17 mouse cellular contexts compared by ENCODE assay signal in the genomic region with DNA sequence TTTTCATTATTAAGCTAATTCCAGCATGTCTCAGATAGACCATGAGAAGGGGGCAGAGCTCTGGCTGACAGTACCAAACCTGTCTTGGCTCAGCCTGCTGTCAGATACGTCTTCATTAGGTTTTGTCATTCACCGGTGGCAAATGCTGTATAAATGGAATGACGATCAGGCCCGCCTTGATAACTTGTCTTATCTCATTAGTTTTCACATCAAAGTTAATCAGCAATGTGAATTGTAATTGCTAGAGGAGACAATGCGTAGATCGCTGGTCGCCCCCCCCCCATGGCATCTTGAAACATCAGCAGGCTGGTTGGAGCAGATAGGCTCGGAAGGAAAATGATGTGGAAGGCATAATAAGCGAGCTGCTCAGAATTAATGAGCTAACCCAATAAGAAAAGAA.
A peak's percentile ranks its signal among the peaks of the same experiment; 100 is the strongest.
DNase-seq lines count a peak whose midpoint lies in the region; ATAC-seq lines count a peak whose summit lies in the region.
"Had no signal": no experiment of that assay in that cellular context is flagged by ENCODE, and none has a peak within 500 bp of the region (broad histone marks: within the 10 kb centered on the region; RNA-seq: fewer than 3 reads in every experiment).

No protein-coding gene starts in this region.

- no peak overlapping the region for H3K9ac ChIP-seq in hindbrain, embryonic 13.5 days
- no peak overlapping the region for H3K9ac ChIP-seq in midbrain, embryonic 13.5 days (replicated peaks)
- no peak overlapping the region for H3K9ac ChIP-seq in kidney, embryonic 16.5 days (replicated peaks; ENCODE audit: low read length)
- H3K9ac ChIP-seq: embryonic facial prominence, embryonic 13.5 days; heart, embryonic 15.5 days; liver, embryonic 15.5 days had no signal

- peaks cover 10% of the 10 kb centered on the region; the same call in 1 of the 2 replicates for H3K27me3 ChIP-seq in hindbrain, embryonic 13.5 days
- peaks cover 43% of the 10 kb centered on the region for H3K27me3 ChIP-seq in midbrain, embryonic 13.5 days
- H3K27me3 ChIP-seq in kidney, embryonic 16.5 days (ENCODE audit: insufficient read depth, low read length), result no peaks in the 10 kb centered on the region
- 0 out of 2 replicates have a peak, but pooled peaks cover 15% of the 10 kb centered on the region for H3K27me3 ChIP-seq in embryonic facial prominence, embryonic 10.5 days (replicated peaks; ENCODE audit: low read depth, poor library complexity, severe bottlenecking)
- H3K27me3 ChIP-seq: heart, embryonic 15.5 days; liver, embryonic 15.5 days had no signal

- peak; percentile 34 for DNase-seq in embryo, embryonic 10 days (ENCODE audit: low spot score)
- no peak for DNase-seq in embryo, embryonic 9.5 days (ENCODE audit: extremely low spot score)
- DNase-seq in retina, embryonic 14.5 days (ENCODE audit: low spot score), result peak; percentile 66
- no peak for DNase-seq in embryonic facial prominence, embryonic 10.5 days (ENCODE audit: low spot score)
- no peak for DNase-seq in cerebellum, adult 11-12 months
- DNase-seq: adrenal gland, postnatal 14 days; gastrocnemius, postnatal 36 days; kidney, adult 8-10 months; lung, postnatal 14 days; right cerebral cortex, postnatal 14 days; thymus, postnatal 4 days had no signal

- peaks cover 45% of the 10 kb centered on the region for H3K4me1 ChIP-seq in hindbrain, embryonic 13.5 days (replicated peaks)
- peaks cover 53% of the 10 kb centered on the region for H3K4me1 ChIP-seq in midbrain, embryonic 13.5 days (replicated peaks)
- no peaks in the 10 kb centered on the region for H3K4me1 ChIP-seq in kidney, embryonic 16.5 days (ENCODE audit: insufficient read depth, low read length)
- H3K4me1 ChIP-seq in embryonic facial prominence, embryonic 10.5 days, result peaks cover 50% of the 10 kb centered on the region
- H3K4me1 ChIP-seq: heart, embryonic 15.5 days; liver, embryonic 15.5 days had no signal

- peak overlapping the region; percentile 20 for H3K4me2 ChIP-seq in hindbrain, embryonic 13.5 days
- H3K4me2 ChIP-seq in midbrain, embryonic 13.5 days (replicated peaks), result peak overlapping the region; percentile 15
- no peak overlapping the region for H3K4me2 ChIP-seq in kidney, embryonic 16.5 days (replicated peaks; ENCODE audit: low read depth, low read length)
- H3K4me2 ChIP-seq: heart, embryonic 15.5 days; liver, embryonic 15.5 days had no signal

- H3K9me3 ChIP-seq in hindbrain, embryonic 13.5 days, result no peaks in the 10 kb centered on the region
- no peaks in the 10 kb centered on the region for H3K9me3 ChIP-seq in midbrain, embryonic 13.5 days
- H3K9me3 ChIP-seq in kidney, embryonic 16.5 days (ENCODE audit: low read length), result no peaks in the 10 kb centered on the region
- no peaks in the 10 kb centered on the region for H3K9me3 ChIP-seq in embryonic facial prominence, embryonic 10.5 days
- H3K9me3 ChIP-seq: embryonic facial prominence, embryonic 13.5 days; heart, embryonic 15.5 days; liver, embryonic 15.5 days had no signal

- peak overlapping the region; percentile 86 for H3K27ac ChIP-seq in hindbrain, embryonic 13.5 days
- peak overlapping the region; percentile 85 for H3K27ac ChIP-seq in midbrain, embryonic 13.5 days
- no peak overlapping the region for H3K27ac ChIP-seq in kidney, embryonic 16.5 days (ENCODE audit: low read length)
- H3K27ac ChIP-seq in embryonic facial prominence, embryonic 10.5 days (replicated peaks), result no peak overlapping the region
- H3K27ac ChIP-seq: embryonic facial prominence, embryonic 13.5 days; heart, embryonic 15.5 days; liver, embryonic 15.5 days had no signal

- WGBS in hindbrain, embryonic 13.5 days, result 17% methylated on average over 9 of the region's 9 CpGs
- 12% methylated on average over 9 of the region's 9 CpGs for WGBS in midbrain, embryonic 13.5 days
- 74% methylated on average over 9 of the region's 9 CpGs for WGBS in kidney, embryonic 16.5 days
- WGBS in embryonic facial prominence, embryonic 10.5 days, result 58% methylated on average over 9 of the region's 9 CpGs

- H3K4me3 ChIP-seq in hindbrain, embryonic 13.5 days, result no peak overlapping the region
- H3K4me3 ChIP-seq in midbrain, embryonic 13.5 days (replicated peaks), result no peak overlapping the region
- no peak overlapping the region for H3K4me3 ChIP-seq in kidney, embryonic 16.5 days (ENCODE audit: low read length)
- H3K4me3 ChIP-seq in embryonic facial prominence, embryonic 10.5 days, result no peak overlapping the region
- H3K4me3 ChIP-seq: embryonic facial prominence, embryonic 13.5 days; heart, embryonic 15.5 days; liver, embryonic 15.5 days had no signal

- H3K36me3 ChIP-seq in hindbrain, embryonic 13.5 days, result no peaks in the 10 kb centered on the region
- H3K36me3 ChIP-seq in midbrain, embryonic 13.5 days, result no peaks in the 10 kb centered on the region
- H3K36me3 ChIP-seq in kidney, embryonic 16.5 days (ENCODE audit: insufficient read depth, low read length), result no peaks in the 10 kb centered on the region
- no peaks in the 10 kb centered on the region for H3K36me3 ChIP-seq in embryonic facial prominence, embryonic 10.5 days (replicated peaks)
- H3K36me3 ChIP-seq: embryonic facial prominence, embryonic 13.5 days; heart, embryonic 15.5 days; liver, embryonic 15.5 days had no signal

- peak; percentile 79 for ATAC-seq in hindbrain, embryonic 13.5 days (ENCODE audit: low FRiP score)
- peak; percentile 68 for ATAC-seq in midbrain, embryonic 13.5 days
- no peak for ATAC-seq in kidney, embryonic 16.5 days (ENCODE audit: low FRiP score, low TSS enrichment)

Comparison
In these comparisons a context has a peak if more than half of its experiments do, and no peak if none do; other contexts are left out.
1. DNase-seq: peak in embryo, embryonic 10 days (single experiment) and retina, embryonic 14.5 days (single experiment); none in embryo, embryonic 9.5 days (single experiment), embryonic facial prominence, embryonic 10.5 days (single experiment) and cerebellum, adult 11-12 months (single experiment).
2. H3K27ac ChIP-seq: peak in hindbrain, embryonic 13.5 days (single experiment) and midbrain, embryonic 13.5 days (single experiment); none in kidney, embryonic 16.5 days (single experiment) and embryonic facial prominence, embryonic 10.5 days (single experiment).